Mouse (Mus musculus) WW6 (cell line): Measurements from ENCODE around the gene Stk33.
A peak's percentile ranks its signal among the peaks of the same experiment; 100 is the strongest.

ENCODE experiments used
- DNase-seq: peaks from one replicate; pipeline ENCODE4 v3.0.0-alpha.2; 2013; ENCODE audit warnings: low read depth, low spot score

Stk33 gene

GRCm38 (mm10) chr7:109241313-109241712 lies 197.6 kb downstream of the Stk33 start:
- no peak for DNase-seq

GRCm38 (mm10) chr7:109239346-109239745 lies 199.5 kb downstream of the Stk33 start:
- no peak for DNase-seq

- no peak for DNase-seq
Measured at GRCm38 (mm10) chr7:109238724-109239123, 200.2 kb downstream of the Stk33 start.

GRCm38 (mm10) chr7:109234882-109235640 lies 203.8 kb downstream of the Stk33 start:
- DNase-seq = no peak

- DNase-seq = no peak
Measured at GRCm38 (mm10) chr7:109234476-109234875, 204.4 kb downstream of the Stk33 start.

GRCm38 (mm10) chr7:109231881-109232321 lies 207.0 kb downstream of the Stk33 start:
- DNase-seq = no peak

GRCm38 (mm10) chr7:109231307-109231706 lies 207.6 kb downstream of the Stk33 start:
- no peak for DNase-seq

- DNase-seq = peak; percentile 66
Measured at GRCm38 (mm10) chr7:109230806-109231205, 208.1 kb downstream of the Stk33 start.
